Mouse (Mus musculus): ENCODE measurements at regions not wholly inside any gene's neighbourhood (a gene's known extent, or its start where the extent isn't known, plus 50 kb on each side); places are given as distances from the start of the nearest gene placed in this dataset.

GRCm38 (mm10) chr9:83239097-83239496 lies 92.6 kb upstream of the Hmgn3 start:
- Histone ChIP-seq H3K9me3 (replicated peaks; ENCODE audit: control insufficient read depth, low read length) (no peaks in the 10 kb centered on the region), H3K4me1 (ENCODE audit: control insufficient read depth, insufficient read depth, low read length) (no peaks in the 10 kb centered on the region), H3K27ac (ENCODE audit: low read depth, low read length) (no peak overlapping the region), H3K4me3 (ENCODE audit: low read depth, low read length) (no peak overlapping the region), H3K36me3 (ENCODE audit: control insufficient read depth, insufficient read depth, low read length) (no peaks in the 10 kb centered on the region), H3K9ac (ENCODE audit: low read length) (no peak overlapping the region), H3K4me2 (ENCODE audit: low read length) (no peak overlapping the region), H3K27me3 (replicated peaks; ENCODE audit: control insufficient read depth, insufficient read depth, low read length) (no peaks in the 10 kb centered on the region)
- ATAC-seq (no peak), DNase-seq (ENCODE audit: low spot score) (no peak)
- 81% methylated on average over 10 of the region's 10 CpGs for WGBS

- H3K27ac ChIP-seq (ENCODE audit: low read depth, low read length): no peak overlapping the region
- H3K9me3 ChIP-seq (replicated peaks; ENCODE audit: control insufficient read depth, low read length): no peaks in the 10 kb centered on the region
- no peaks in the 10 kb centered on the region for H3K36me3 ChIP-seq (ENCODE audit: control insufficient read depth, insufficient read depth, low read length)
- H3K9ac ChIP-seq (ENCODE audit: low read length): no peak overlapping the region
- DNase-seq (ENCODE audit: low spot score) (no peak), ATAC-seq (no peak)
- no peak overlapping the region for H3K4me3 ChIP-seq (ENCODE audit: low read depth, low read length)
- H3K4me1 ChIP-seq (ENCODE audit: control insufficient read depth, insufficient read depth, low read length): no peaks in the 10 kb centered on the region
- H3K4me2 ChIP-seq (ENCODE audit: low read length): no peak overlapping the region
- H3K27me3 ChIP-seq (replicated peaks; ENCODE audit: control insufficient read depth, insufficient read depth, low read length): no peaks in the 10 kb centered on the region
Measured at GRCm38 (mm10) chr9:83221866-83222265, 75.4 kb upstream of the Hmgn3 start.

GRCm38 (mm10) chr9:83202583-83202982 lies 56.1 kb upstream of the Hmgn3 start:
- no peak overlapping the region for H3K4me3 ChIP-seq (ENCODE audit: low read depth, low read length)
- H3K4me2 ChIP-seq (ENCODE audit: low read length): no peak overlapping the region
- H3K4me1 ChIP-seq (ENCODE audit: control insufficient read depth, insufficient read depth, low read length): no peaks in the 10 kb centered on the region
- 88% methylated on average over 5 of the region's 5 CpGs for WGBS
- DNase-seq (ENCODE audit: low spot score): no peak
- no peaks in the 10 kb centered on the region for H3K9me3 ChIP-seq (replicated peaks; ENCODE audit: control insufficient read depth, low read length)
- no peak for ATAC-seq
- no peak overlapping the region for H3K27ac ChIP-seq (ENCODE audit: low read depth, low read length)
- H3K27me3 ChIP-seq (replicated peaks; ENCODE audit: control insufficient read depth, insufficient read depth, low read length): no peaks in the 10 kb centered on the region
- H3K9ac ChIP-seq (ENCODE audit: low read length): no peak overlapping the region
- H3K36me3 ChIP-seq (ENCODE audit: control insufficient read depth, insufficient read depth, low read length): no peaks in the 10 kb centered on the region

- 91% methylated on average over 3 of the region's 3 CpGs for WGBS
- Histone ChIP-seq H3K9ac (ENCODE audit: low read length) (no peak overlapping the region), H3K36me3 (ENCODE audit: control insufficient read depth, insufficient read depth, low read length) (no peaks in the 10 kb centered on the region), H3K4me3 (ENCODE audit: low read depth, low read length) (no peak overlapping the region), H3K27me3 (replicated peaks; ENCODE audit: control insufficient read depth, insufficient read depth, low read length) (no peaks in the 10 kb centered on the region), H3K4me2 (ENCODE audit: low read length) (no peak overlapping the region), H3K4me1 (ENCODE audit: control insufficient read depth, insufficient read depth, low read length) (peaks cover 4% of the 10 kb centered on the region; the same call in 1 of the 2 replicates), H3K9me3 (replicated peaks; ENCODE audit: control insufficient read depth, low read length) (no peaks in the 10 kb centered on the region), H3K27ac (ENCODE audit: low read depth, low read length) (no peak overlapping the region)
- ATAC-seq (no peak), DNase-seq (ENCODE audit: low spot score) (no peak)
Measured at GRCm38 (mm10) chr9:83199771-83200170, 53.3 kb upstream of the Hmgn3 start.

GRCm38 (mm10) chr9:83199176-83199575 lies 52.7 kb upstream of the Hmgn3 start:
- Histone ChIP-seq H3K4me2 (ENCODE audit: low read length) (no peak overlapping the region), H3K36me3 (ENCODE audit: control insufficient read depth, insufficient read depth, low read length) (no peaks in the 10 kb centered on the region), H3K4me3 (ENCODE audit: low read depth, low read length) (no peak overlapping the region), H3K9me3 (replicated peaks; ENCODE audit: control insufficient read depth, low read length) (no peaks in the 10 kb centered on the region), H3K4me1 (ENCODE audit: control insufficient read depth, insufficient read depth, low read length) (peaks cover 4% of the 10 kb centered on the region; the same call in 1 of the 2 replicates), H3K27ac (ENCODE audit: low read depth, low read length) (no peak overlapping the region), H3K9ac (ENCODE audit: low read length) (no peak overlapping the region), H3K27me3 (replicated peaks; ENCODE audit: control insufficient read depth, insufficient read depth, low read length) (no peaks in the 10 kb centered on the region)
- DNase-seq (ENCODE audit: low spot score) (no peak), ATAC-seq (no peak)
- 86% methylated on average over 3 of the region's 3 CpGs for WGBS

GRCm38 (mm10) chr9:83197013-83197412 lies 50.5 kb upstream of the Hmgn3 start:
- Histone ChIP-seq H3K9ac (ENCODE audit: low read length) (no peak overlapping the region), H3K9me3 (replicated peaks; ENCODE audit: control insufficient read depth, low read length) (no peaks in the 10 kb centered on the region), H3K36me3 (ENCODE audit: control insufficient read depth, insufficient read depth, low read length) (no peaks in the 10 kb centered on the region), H3K27ac (ENCODE audit: low read depth, low read length) (no peak overlapping the region), H3K4me1 (ENCODE audit: control insufficient read depth, insufficient read depth, low read length) (peaks cover 4% of the 10 kb centered on the region; the same call in 1 of the 2 replicates), H3K4me3 (ENCODE audit: low read depth, low read length) (no peak overlapping the region), H3K4me2 (ENCODE audit: low read length) (no peak overlapping the region), H3K27me3 (replicated peaks; ENCODE audit: control insufficient read depth, insufficient read depth, low read length) (no peaks in the 10 kb centered on the region)
- 73% methylated on average over 5 of the region's 5 CpGs for WGBS
- DNase-seq (ENCODE audit: low spot score): no peak
- ATAC-seq: no peak
